Mouse (Mus musculus): Measurements from ENCODE around the gene Myh10.

Myh10 gene

DNA sequence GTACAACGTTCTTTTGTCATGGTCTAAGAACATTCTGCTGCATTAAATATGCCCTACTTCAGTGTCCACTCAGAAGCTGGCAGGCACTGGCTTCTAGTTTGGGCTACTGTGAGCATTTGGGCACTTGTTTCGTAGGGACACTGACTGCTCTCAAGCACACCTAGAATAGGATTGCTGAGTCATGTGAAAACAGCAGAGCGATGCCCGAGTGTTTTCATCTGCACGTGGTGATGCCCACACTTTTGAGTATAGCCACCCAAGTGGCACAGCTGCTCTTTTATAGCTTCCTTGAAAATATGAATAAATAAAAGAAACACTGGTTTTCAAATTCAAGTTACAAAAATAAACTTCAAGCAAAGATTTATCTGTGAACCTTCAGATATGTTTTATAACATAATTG is 56.8 kb downstream of the Myh10 start:
- no peak for DNase-seq (ENCODE audit: low spot score)

- DNase-seq (ENCODE audit: low spot score): no peak
These were observed 58.8 kb downstream of the Myh10 start for GRCm38 (mm10) chr11:68750206-68750605.

- DNase-seq (ENCODE audit: low spot score): no peak
These were observed 59.6 kb downstream of the Myh10 start for GRCm38 (mm10) chr11:68750938-68751337.

DNA sequence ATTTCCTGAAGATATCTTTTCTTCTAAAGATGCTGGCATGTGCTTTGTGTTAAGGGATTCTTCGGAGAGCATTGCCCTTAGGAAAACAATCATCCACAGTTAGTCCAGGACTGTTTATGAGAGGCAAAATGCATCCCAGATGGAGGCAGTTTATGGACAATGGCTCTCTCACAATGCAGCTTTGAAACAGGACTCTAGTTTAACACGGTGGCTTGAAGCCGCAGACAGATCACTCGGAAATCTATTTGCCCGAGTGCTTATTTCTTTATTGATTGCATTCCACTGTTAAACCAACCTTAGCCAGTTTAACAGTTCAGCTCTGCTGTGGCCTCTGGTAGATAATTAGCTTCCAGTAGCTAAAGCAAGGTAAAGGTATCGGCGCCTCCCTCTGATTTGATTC is 62.9 kb downstream of the Myh10 start:
- no peak for DNase-seq (ENCODE audit: low spot score)

DNA sequence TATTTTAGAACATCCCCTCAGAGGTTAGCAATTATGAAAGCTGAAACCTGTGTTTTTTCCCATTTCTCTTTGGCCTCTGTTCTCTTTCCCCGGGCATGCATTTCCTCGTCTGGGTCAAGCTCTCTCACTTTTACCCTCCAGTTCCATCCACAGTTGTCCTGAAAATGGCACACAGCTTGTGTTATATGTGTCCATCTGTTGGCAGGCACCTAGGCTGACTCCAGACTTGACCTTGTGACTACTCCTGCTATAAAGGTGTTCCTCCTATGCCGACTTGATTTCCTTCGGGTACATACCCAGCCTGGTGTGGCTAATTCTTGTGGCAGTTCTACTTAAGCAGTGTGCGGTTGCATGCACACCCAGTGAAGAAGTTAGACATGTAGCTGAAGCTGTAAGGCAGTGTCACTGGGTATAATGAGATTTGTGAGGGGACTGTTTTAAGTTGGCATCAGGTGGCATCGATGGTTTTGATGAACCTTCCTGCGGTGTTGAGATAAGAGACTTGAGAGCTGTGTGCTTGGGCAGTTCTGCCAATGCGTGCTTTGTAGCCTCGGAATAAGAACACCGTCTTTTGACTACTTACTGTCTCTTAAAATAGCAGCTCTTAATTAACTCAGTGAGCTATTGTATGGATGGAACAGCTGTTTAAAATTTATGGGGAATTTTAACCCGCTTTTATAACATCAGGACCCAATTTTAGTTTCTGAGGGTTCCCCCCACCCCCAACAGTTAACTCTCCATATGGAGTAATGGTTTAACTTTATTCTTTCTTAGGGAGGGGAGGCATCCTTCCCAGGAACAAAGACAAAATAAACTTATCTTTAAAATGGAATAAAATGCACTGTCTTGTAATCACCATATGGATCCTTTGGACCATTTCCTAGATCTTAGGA is 65.3 kb downstream of the Myh10 start:
- DNase-seq (ENCODE audit: low spot score): no peak

DNA sequence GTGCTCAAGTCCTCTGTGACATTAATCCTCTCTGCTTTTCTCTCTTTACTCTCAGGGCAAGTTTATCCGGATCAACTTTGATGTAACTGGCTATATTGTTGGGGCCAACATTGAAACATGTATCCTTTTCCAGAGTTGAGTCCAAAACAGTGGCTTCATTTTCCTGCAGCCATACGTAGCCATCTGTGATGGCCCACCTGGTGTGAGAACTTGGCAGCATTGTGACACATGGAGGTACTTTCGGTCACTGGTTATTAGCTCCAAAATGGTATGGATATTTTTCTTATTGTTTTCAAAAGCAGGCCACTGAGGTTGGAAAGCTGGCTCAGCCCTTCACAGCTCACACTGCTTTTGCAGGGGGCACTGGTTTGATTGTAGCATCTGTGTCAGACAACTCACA is 68.3 kb downstream of the Myh10 start:
- DNase-seq (ENCODE audit: low spot score): no peak

- no peak for DNase-seq (ENCODE audit: low spot score)
These were observed 69.8 kb downstream of the Myh10 start for GRCm38 (mm10) chr11:68761155-68761554.

DNA sequence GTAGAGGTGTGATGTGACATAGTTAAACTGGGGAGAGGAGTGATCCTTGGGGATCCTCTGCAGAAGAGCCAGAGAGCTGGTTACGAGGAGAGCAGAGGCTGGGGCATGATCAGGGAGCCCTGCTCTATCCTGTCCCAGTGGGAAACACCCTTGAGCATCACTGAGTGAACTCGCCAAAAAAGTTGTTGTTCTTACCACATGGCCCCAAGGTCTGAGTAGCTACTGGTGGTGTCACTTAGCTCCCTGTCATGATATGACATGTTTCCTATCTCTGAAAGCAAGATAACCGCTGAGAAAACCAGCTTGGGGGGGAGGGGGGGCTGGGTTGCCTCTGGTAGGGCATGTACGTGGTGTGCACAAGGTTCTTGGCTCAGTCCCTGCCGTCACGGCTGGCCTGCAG is 70.3 kb downstream of the Myh10 start:
- DNase-seq (ENCODE audit: low spot score): no peak

- no peak for DNase-seq (ENCODE audit: low spot score)
These were observed 73.3 kb downstream of the Myh10 start for GRCm38 (mm10) chr11:68764622-68765021.

DNA sequence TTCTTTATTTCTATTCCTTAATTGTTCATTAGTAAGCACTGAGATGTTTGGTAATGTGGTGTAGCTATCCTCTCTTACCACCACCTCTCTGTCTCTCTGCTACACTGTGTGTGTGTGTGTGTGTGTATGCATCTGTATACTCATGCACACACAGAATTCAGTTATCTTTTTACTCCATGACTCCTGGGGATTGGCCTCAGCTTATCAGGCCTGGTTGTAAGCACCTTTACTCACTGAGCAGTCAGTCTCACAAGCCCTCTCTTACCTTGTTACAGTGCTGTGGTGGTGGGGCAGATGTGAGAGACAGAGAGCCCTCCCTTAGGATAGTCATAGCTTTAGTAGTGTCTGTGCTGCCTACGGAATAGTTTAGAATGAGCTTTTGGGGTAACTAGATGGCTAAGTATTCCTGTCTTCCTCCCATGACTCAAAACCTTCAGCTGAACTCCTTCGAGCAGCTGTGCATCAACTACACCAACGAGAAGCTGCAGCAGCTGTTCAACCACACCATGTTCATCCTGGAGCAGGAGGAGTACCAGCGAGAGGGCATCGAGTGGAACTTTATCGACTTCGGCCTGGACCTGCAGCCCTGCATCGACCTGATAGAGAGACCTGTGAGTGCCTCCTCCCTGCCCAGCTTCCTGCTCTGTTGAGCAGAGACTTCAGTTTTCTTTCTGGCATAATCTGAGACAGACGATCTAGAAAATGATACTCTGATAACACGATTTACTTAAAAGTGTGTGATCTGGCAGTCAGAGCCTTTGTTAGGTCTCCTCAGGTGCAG is 76.6 kb downstream of the Myh10 start:
- no peak for DNase-seq (ENCODE audit: low spot score)

DNA sequence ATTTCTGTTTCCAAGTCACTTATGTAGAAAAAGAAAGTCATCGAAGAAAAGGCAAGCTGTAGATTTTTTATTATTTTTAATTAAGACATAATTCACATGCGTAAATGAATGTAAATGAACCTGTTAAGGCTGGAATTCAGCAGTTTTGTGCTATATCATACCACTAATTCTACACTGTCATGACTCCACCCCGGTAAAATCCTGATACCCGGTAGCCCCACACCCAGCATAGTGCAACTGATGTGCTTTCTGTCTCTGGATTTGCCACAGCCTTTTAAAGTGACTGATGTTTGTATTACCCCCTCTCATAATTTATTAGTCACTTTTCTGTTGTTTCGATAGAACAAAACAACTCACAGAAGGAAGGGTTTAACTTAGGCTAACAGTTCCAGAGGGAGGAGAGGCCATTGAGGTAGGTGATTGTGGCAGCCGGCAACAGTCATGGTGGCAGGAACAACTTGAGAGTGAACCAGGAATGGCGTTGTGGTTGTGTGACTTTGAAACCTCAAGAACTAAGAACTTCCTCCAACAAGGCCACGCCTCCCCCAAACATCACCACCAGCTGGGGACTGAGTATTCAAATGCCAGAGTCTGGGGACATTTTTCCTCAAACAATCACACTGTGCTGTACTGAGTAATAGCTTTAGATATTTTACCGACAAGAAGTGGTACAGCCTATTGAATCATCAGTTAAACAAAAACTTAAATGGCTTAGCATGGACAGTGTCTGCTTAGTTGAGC is 78.6 kb downstream of the Myh10 start:
- no peak for DNase-seq (ENCODE audit: low spot score)

- DNase-seq (ENCODE audit: low spot score): no peak
These were observed 84.8 kb downstream of the Myh10 start for GRCm38 (mm10) chr11:68776147-68776655.

DNA sequence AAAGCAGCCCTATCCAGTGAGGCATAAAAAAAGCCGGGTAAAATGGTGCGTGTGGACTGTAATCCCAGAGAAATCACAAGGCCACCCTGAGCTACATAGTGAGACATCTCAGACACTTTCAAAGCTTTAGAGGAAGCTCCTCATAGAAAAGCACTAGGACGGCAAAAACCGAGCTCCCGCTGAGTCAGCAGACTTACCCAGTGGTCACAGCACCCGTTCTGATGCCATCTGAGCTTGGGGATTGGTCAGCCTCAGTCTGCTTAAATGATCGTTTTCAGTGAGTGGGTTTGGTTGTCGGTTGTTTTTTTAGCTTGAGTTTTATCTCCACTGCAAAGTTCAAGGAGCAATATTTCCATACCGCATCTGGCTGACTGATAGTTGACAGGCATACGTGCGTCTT is 86.6 kb downstream of the Myh10 start:
- DNase-seq (ENCODE audit: low spot score): no peak

GRCm38 (mm10) chr11:68778855-68779254 is 87.5 kb downstream of the Myh10 start:
- no peak for DNase-seq (ENCODE audit: low spot score)

DNA sequence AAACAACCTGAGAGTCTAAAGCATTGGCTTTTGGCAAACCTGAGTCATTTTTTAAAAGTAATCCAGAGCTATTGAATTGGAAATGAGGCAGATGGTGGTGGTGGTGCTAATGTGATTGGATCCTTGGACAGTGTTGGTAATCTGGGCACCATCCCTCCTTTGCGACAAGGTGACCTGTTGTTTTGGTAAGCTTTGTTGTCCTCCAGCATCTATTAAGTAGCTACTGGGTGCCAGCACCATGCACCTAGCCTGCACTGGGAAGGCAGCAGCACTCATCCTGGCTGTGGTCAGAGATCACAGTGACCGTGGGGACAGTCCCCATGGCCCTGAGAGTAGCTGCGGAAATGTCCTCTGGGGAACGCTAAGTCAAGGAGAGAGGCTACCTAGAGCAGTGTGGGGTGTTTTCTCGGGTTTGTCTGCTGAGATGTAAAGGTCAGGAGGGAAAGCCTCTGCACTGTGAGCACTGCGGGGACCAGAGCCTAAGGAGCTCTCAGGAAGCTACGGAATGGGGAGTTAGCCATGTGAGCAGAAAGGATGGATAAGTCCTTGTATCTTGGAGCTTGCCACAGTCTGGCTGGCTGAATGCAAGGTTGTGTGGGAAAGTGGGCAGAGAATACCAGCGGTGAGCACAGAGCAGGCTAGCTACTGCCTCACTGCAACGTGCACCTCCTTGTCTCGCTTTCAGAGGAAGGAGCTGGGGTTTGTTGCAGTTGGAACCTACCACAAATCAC is 88.5 kb downstream of the Myh10 start:
- no peak for DNase-seq (ENCODE audit: low spot score)

- no peak for DNase-seq (ENCODE audit: low spot score)
These were observed 89.2 kb downstream of the Myh10 start for GRCm38 (mm10) chr11:68780466-68781114.

DNA sequence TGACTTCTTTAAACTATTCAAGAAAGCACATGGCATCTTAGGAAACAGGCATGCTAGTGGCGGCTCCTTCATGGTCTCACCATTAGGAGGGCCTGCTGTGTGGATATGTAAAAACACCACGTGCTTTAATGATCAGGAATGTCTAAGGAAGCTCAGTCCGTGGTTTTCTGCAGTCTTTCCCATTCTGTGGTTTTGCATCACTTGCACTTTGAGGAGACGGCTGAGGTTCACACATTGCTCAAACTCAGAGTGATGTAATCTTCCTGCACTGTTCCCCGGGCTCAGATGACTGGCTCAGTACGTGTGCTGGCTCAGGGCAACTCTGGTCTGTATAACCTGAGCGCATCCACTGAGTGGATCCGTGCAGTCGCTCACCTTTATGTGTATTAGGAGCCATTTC is 91.0 kb downstream of the Myh10 start:
- no peak for DNase-seq (ENCODE audit: low spot score)

GRCm38 (mm10) chr11:68785813-68786212 is 94.5 kb downstream of the Myh10 start:
- no peak for DNase-seq (ENCODE audit: low spot score)

- no peak for DNase-seq (ENCODE audit: low spot score)
These were observed 95.9 kb downstream of the Myh10 start for GRCm38 (mm10) chr11:68787222-68787621.

GRCm38 (mm10) chr11:68790720-68791119 is 99.4 kb downstream of the Myh10 start:
- DNase-seq (ENCODE audit: low spot score): no peak

DNA sequence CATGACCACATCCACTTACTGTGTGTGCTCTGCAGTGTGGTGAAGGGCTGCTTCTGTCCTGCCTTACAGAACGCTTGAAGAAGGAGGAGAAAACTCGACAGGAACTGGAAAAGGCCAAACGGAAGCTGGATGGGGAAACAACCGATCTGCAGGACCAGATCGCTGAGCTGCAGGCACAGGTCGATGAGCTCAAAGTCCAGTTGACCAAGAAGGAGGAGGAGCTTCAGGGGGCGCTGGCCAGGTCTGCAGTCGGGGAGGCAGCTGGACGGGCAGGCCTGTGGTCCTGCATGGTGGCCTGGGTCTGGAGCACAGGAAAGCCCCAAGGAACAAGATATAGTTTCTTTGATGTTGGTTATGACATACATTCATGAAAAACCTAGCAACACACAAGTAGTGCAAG is 100.4 kb downstream of the Myh10 start:
- DNase-seq (ENCODE audit: low spot score): no peak
